Mouse (Mus musculus) effector memory CD4-positive, alpha-beta T cell, adult 7 months (primary cell): ENCODE results near the gene Gm5891. TPM values are rescaled to one million over a fixed set of nuclear protein-coding genes. Genes with fewer than 3 reads are reported as not detected.

ENCODE experiments used
- polyA plus RNA-seq: library from polyadenylated mRNA; unstranded; fragments of 100-300 nt; shearing (Covaris generic); gene quantifications from one replicate; pipeline ENCODE4 v1.2.1, GENCODE M21; 2017

The Gm5891 gene
- polyA plus RNA-seq = 0.69 TPM

GRCm38 (mm10) chr7:21921191-21921590 lies at the start of gene Gm5891:
Gene Gm5891 (minus strand): TSS chr7:21921291.

Other genes starting within 250 kb of the Gm5891 start
- gene Gm4175, start 159.8 kb downstream of the Gm5891 start, polyA plus RNA-seq = not detected
- gene Gm4177, start 124.6 kb downstream of the Gm5891 start, polyA plus RNA-seq = not detected
- not detected for gene Vmn1r135, start 88.9 kb downstream of the Gm5891 start, polyA plus RNA-seq
- not detected for gene Gm5725, start 77.0 kb downstream of the Gm5891 start, polyA plus RNA-seq
- gene Vmn1r137, start 73.3 kb upstream of the Gm5891 start, polyA plus RNA-seq = not detected
- gene Vmn1r138, start 107.6 kb upstream of the Gm5891 start, polyA plus RNA-seq = not detected
- not detected for gene Gm6176, start 135.0 kb upstream of the Gm5891 start, polyA plus RNA-seq
- not detected for gene Vmn1r139, start 147.8 kb upstream of the Gm5891 start, polyA plus RNA-seq
- gene Gm16451, start 197.0 kb upstream of the Gm5891 start, polyA plus RNA-seq = not detected
- gene Gm10666, start 213.4 kb upstream of the Gm5891 start, polyA plus RNA-seq = not detected
- gene Vmn1r142, start 242.7 kb upstream of the Gm5891 start, polyA plus RNA-seq = not detected